Mouse (Mus musculus): Measurements from ENCODE around the gene Hsd3b2. TPM values are rescaled to one million over a fixed set of nuclear protein-coding genes. Genes with fewer than 3 reads are reported as not detected.

Gene Hsd3b2
- not detected in 2 replicates for polyA plus RNA-seq (2012)

- no peak for TF ChIP-seq GATA1 (IDR thresholded peaks at IDR 0.05; ENCODE audit: low read length)
Measured at GRCm38 (mm10) chr3:98724376-98724775, at the start of gene Hsd3b2. TSS of gene Hsd3b2 (minus strand) at chr3:98724543.

GRCm38 (mm10) chr3:98764155-98764554 lies 39.8 kb upstream of the Hsd3b2 start:
- TF ChIP-seq GATA1 (IDR thresholded peaks at IDR 0.05; ENCODE audit: low read length) = no peak

GRCm38 (mm10) chr3:98756836-98757235 lies 32.5 kb upstream of the Hsd3b2 start:
- TF ChIP-seq GATA1 (IDR thresholded peaks at IDR 0.05; ENCODE audit: low read length) = no peak

- TF ChIP-seq GATA1 (IDR thresholded peaks at IDR 0.05; ENCODE audit: low read length) = no peak
Measured at GRCm38 (mm10) chr3:98752171-98752570, 27.8 kb upstream of the Hsd3b2 start.

- no peak for TF ChIP-seq GATA1 (IDR thresholded peaks at IDR 0.05; ENCODE audit: low read length)
Measured at GRCm38 (mm10) chr3:98734340-98734739, 10.0 kb upstream of the Hsd3b2 start.

GRCm38 (mm10) chr3:98733724-98734123 lies 9.4 kb upstream of the Hsd3b2 start:
- TF ChIP-seq GATA1 (IDR thresholded peaks at IDR 0.05; ENCODE audit: low read length) = no peak

GRCm38 (mm10) chr3:98726281-98726680 lies 1.9 kb upstream of the Hsd3b2 start:
- TF ChIP-seq GATA1 (IDR thresholded peaks at IDR 0.05; ENCODE audit: low read length) = no peak

GRCm38 (mm10) chr3:98720740-98721139 lies 3.6 kb downstream of the Hsd3b2 start:
- TF ChIP-seq GATA1 (IDR thresholded peaks at IDR 0.05; ENCODE audit: low read length) = no peak

- TF ChIP-seq GATA1 (IDR thresholded peaks at IDR 0.05; ENCODE audit: low read length) = no peak
Measured at GRCm38 (mm10) chr3:98682401-98682800, 41.9 kb downstream of the Hsd3b2 start.

- no peak for TF ChIP-seq GATA1 (IDR thresholded peaks at IDR 0.05; ENCODE audit: low read length)
Measured at GRCm38 (mm10) chr3:98680786-98681185, 43.6 kb downstream of the Hsd3b2 start.

Other genes with a start within 250 kb of the Hsd3b2 start
- not detected in 2 replicates for gene Hsd3b4, start 214.0 kb downstream of the Hsd3b2 start, polyA plus RNA-seq (2012)
- not detected in 2 replicates for gene Gm10681, start 135.7 kb downstream of the Hsd3b2 start, polyA plus RNA-seq (2012)
- not detected in 2 replicates for gene Hsd3b5, start 94.3 kb downstream of the Hsd3b2 start, polyA plus RNA-seq (2012)
- gene Hsd3b3, start 38.6 kb upstream of the Hsd3b2 start, polyA plus RNA-seq (2012) = not detected in 2 replicates
- gene Hsd3b6, start 89.9 kb upstream of the Hsd3b2 start, polyA plus RNA-seq (2012) = not detected in 2 replicates
- not detected in 2 replicates for gene Hsd3b1, start 135.3 kb upstream of the Hsd3b2 start, polyA plus RNA-seq (2012)
- gene Hao2, start 168.7 kb upstream of the Hsd3b2 start, polyA plus RNA-seq (2012) = not detected in 2 replicates

Measured in G1E-ER4 (cell line).